Mouse (Mus musculus) ovary, postnatal 10 days (tissue): ENCODE measurements at regions not wholly inside any gene's neighbourhood (a gene's known extent, or its start where the extent isn't known, plus 50 kb on each side); places are given as distances from the start of the nearest gene placed in this dataset.

Experiments
- DNase-seq: peaks from one replicate; pipeline ENCODE4 v3.0.0; 2022; ENCODE audit warnings: low spot score

- no peak for DNase-seq
These were observed 61.7 kb upstream of the Hrasls start for GRCm38 (mm10) chr16:29147766-29148165.

GRCm38 (mm10) chr16:29119217-29119616 lies 90.3 kb upstream of the Hrasls start:
- DNase-seq: no peak

GRCm38 (mm10) chr16:29096791-29097190 lies 112.7 kb upstream of the Hrasls start:
- DNase-seq: no peak

- no peak for DNase-seq
These were observed 136.5 kb upstream of the Mb21d2 start for GRCm38 (mm10) chr16:29065961-29066360.

- no peak for DNase-seq
These were observed 135.8 kb upstream of the Mb21d2 start for GRCm38 (mm10) chr16:29065097-29065785.

- DNase-seq: no peak
These were observed 133.9 kb upstream of the Mb21d2 start for GRCm38 (mm10) chr16:29063377-29063776.

- no peak for DNase-seq
These were observed 127.6 kb upstream of the Mb21d2 start for GRCm38 (mm10) chr16:29057076-29057475.

GRCm38 (mm10) chr16:29054423-29054822 lies 125.0 kb upstream of the Mb21d2 start:
- no peak for DNase-seq

- no peak for DNase-seq
These were observed 117.0 kb upstream of the Mb21d2 start for GRCm38 (mm10) chr16:29046453-29046993.

GRCm38 (mm10) chr16:29035523-29035922 lies 106.0 kb upstream of the Mb21d2 start:
- DNase-seq: no peak

GRCm38 (mm10) chr16:29034053-29034794 lies 104.8 kb upstream of the Mb21d2 start:
- DNase-seq: no peak

GRCm38 (mm10) chr16:29033357-29033756 lies 103.9 kb upstream of the Mb21d2 start:
- DNase-seq: no peak

GRCm38 (mm10) chr16:29027856-29028255 lies 98.4 kb upstream of the Mb21d2 start:
- no peak for DNase-seq

GRCm38 (mm10) chr16:29001249-29001648 lies 71.8 kb upstream of the Mb21d2 start:
- DNase-seq: peak; percentile 14

GRCm38 (mm10) chr16:28999641-29000040 lies 70.2 kb upstream of the Mb21d2 start:
- no peak for DNase-seq

GRCm38 (mm10) chr16:28996629-28997028 lies 67.2 kb upstream of the Mb21d2 start:
- DNase-seq: no peak

- DNase-seq: no peak
These were observed 61.2 kb upstream of the Mb21d2 start for GRCm38 (mm10) chr16:28990666-28991065.

GRCm38 (mm10) chr16:28984931-28985330 lies 55.5 kb upstream of the Mb21d2 start:
- DNase-seq: no peak

- DNase-seq: no peak
These were observed 53.4 kb upstream of the Mb21d2 start for GRCm38 (mm10) chr16:28982901-28983300.
